Mouse (Mus musculus): ENCODE results near the gene Cxxc4.

Gene Cxxc4

DNA sequence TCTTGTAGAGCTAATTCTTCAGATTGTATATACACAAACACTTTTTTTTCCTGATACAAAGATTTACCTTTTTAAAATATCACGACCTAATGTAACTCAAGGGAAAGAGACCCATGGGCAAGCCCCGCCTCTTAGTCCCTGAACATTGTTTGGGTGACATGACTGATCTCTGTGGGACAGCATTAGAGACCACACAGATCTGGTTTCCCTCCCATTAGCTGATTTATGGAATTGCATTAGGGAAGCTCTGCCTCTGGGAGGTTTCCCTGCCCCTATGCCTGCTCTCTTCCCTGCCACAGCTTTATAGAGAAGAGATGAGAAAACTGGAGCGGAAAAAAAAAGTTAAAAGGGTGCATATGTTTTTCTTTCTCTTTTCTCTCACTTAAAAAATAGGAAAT, 7.6 kb downstream of the Cxxc4 start:
- no peak for DNase-seq (ENCODE audit: low read depth, low spot score)

DNA sequence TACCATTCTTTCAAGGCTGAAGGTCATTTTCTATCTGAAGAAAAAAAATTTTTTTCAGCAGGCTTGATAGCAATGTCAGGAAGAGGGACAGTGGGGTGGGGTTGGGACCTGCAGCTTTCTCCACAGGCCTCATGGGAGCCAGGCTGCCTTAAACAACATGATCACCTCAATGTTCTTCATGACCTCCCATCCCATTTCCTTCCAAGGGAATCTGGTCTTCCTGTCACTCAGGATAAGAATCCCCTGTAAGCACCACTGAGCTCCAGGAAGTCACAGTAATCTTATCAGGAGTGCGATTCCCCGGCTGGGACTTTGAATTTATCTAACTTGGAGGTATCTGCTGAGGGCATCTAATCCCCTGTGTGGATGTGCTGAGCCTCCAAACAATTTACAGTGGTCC, 17.9 kb downstream of the Cxxc4 start:
- no peak for DNase-seq (ENCODE audit: low read depth, low spot score)

- no peak for DNase-seq (ENCODE audit: low read depth, low spot score)
Measured at GRCm38 (mm10) chr3:134258715-134259114, 22.4 kb downstream of the Cxxc4 start.

- DNase-seq (ENCODE audit: low read depth, low spot score), result no peak
Measured at GRCm38 (mm10) chr3:134259300-134259699, 23.0 kb downstream of the Cxxc4 start.

DNA sequence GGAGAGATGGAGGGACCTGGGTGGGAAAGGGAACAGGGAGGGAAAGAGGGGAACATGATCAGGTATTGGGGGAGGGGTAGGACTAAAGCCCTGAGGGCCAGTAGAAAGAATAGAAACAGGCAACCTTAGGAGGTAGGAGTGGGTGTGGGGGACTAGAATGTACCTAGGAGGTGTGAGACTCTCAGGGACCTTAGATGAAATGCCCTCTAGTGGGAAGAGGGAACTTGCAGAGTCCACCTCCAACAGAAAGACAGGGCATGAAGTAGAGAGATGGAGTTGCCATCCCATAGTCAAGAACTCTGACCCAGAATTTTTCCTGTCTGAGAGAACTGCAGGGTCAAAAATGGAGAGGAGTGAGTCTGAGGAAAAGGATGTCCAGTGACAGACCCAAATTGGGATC, 43.4 kb downstream of the Cxxc4 start:
- DNase-seq (ENCODE audit: low read depth, low spot score), result no peak

DNA sequence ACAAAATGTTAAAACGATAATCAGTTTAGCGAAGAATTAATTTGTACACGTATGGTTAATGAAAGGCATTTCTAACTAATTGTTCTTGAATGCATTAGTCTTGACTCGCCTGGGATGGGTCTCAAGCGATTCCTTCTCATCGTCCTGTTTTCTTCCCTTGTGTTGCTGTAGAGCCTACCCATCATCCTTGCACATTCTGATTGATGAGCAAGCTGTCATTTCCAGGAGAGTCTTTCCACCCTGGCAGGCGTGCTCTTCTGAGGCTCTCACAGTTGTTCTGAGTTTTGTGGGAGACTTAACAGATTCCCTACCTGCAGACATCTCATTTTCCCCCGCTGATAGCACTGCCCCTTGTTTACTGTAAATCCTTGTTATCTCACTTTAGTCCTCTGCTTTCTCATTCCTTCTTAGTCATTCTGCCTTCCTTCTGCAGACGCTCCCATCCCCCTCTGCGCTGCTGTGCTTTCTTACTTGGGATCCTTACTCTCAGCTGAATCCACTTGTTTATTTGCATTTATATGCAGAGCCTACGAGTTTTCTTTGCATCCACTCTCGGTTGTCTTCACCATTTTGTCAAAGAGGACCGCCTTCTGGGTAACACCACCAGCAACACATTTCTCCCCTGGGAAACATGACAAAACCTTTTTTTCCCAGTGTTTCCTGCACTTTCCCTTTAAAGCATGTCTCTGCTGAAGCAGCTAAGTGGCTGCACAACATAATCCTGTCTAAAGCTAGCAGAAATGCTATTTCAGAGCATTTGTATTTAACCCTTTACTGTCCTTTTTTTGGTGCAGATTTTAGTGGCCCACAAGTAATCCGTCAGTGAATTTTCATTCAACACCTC, 45.5 kb downstream of the Cxxc4 start:
- no peak for DNase-seq (ENCODE audit: low read depth, low spot score)

GRCm38 (mm10) chr3:134295217-134295616, 58.9 kb downstream of the Cxxc4 start:
- DNase-seq (ENCODE audit: low read depth, low spot score), result no peak

DNA sequence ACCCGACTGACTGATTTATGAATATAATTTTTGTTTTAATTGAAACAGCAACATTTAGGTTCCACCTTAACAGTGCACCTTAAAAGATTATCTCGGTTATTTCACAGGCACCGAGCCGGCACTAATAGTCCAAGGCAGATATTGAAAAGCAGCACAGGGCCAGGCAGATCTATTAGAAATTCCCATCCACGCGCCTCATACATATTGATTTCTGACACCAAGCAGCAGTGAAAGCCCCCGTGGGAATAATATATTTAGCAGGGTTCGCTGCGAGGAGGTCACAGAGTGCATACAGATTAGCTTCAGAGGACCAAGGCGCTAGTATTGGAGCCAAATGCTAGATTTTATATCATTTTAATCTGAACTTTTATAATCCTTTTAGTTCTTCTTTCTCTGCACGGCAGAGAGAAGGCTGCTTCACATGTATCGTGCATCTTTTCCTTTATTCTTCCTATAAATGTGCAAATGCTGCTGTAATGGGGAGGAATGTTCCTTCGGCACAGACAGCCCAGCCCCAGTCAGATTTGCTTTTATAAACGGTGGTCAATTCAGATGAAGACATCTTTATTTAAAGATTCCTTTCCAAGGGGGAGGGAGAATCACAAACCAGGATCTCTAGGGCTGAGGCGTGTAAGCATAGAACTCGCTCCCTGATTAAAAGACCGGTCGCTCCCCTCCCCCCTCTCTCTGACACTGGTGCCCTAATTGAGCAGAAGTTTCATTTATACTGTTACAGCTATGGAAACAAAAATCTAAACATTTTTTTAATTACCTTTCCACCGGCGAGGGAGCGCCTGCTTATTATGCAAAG, 66.6 kb downstream of the Cxxc4 start:
- DNase-seq (ENCODE audit: low read depth, low spot score), result no peak

DNA sequence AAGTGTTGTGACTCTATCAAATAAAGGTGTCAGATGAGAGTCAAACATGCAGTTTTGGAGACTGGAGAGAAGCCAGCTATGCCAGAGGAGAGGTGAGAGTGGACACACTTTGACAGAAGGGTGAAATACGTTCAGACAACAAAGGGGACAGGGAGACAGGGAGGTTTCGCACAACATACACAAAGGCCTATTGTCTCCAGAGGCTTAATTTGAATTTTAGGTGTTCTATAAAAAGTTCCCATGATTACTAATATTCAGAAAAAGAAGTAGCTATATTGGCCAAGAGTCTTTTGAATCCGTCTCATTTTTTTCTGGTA, 67.2 kb downstream of the Cxxc4 start:
- DNase-seq (ENCODE audit: low read depth, low spot score), result no peak

- no peak for DNase-seq (ENCODE audit: low read depth, low spot score)
Measured at GRCm38 (mm10) chr3:134306507-134306906, 70.2 kb downstream of the Cxxc4 start.

DNA sequence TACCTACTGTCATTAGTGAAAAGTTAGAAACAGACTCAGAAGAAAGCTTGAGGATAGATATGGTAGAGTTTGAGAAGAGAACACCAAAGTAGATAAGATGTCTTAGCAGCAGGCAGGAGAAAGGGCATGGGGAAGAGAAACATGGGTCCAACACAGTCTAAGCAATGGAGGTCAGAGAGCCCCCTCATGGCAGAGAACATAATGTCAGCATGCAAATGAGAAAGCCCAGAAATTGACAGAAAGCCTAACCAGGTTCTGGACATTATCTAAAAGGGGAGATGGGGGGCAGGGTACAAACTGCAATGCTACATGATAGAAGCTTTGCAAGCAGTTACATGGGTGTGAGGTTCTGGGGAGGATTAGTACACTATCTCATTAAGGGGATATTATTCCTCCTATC, 71.5 kb downstream of the Cxxc4 start:
- DNase-seq (ENCODE audit: low read depth, low spot score), result no peak

Measured in retina, adult 2 months (tissue).